ENCODE assay signal across 24 mouse cellular contexts in the genomic region with DNA sequence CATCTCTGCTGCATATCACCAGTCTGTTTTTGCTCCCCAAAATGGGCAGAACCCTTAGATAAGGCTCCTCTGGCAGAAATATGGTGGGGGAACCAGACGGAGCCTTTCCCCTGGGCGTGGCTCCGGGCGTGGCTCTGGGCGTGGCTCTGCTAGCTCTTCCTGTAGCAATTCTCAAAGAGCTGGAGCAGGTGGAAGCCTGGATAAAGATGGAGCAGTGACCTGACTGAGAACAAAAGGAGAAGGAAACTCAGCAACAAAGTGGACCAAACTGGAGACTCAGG. TPM values are rescaled to one million over a fixed set of nuclear protein-coding genes. Genes with fewer than 3 reads are reported as not detected.
DNase-seq lines count a peak whose midpoint lies in the region; ATAC-seq and TF ChIP-seq lines count a peak whose summit lies in the region.
"Had no signal": no experiment of that assay in that cellular context is flagged by ENCODE, and none has a peak within 500 bp of the region (broad histone marks: within the 10 kb centered on the region; RNA-seq: fewer than 3 reads in every experiment).

No protein-coding gene starts in this region.

- no peaks in the 10 kb centered on the region for H3K36me3 ChIP-seq in G1E (replicated peaks)
- no peaks in the 10 kb centered on the region for H3K36me3 ChIP-seq in liver, embryonic 12.5 days
- no peaks in the 10 kb centered on the region for H3K36me3 ChIP-seq in hindbrain, embryonic 13.5 days
- H3K36me3 ChIP-seq: heart, embryonic 15.5 days; kidney, embryonic 15.5 days; neural tube, embryonic 12.5 days had no signal

- H3K9ac ChIP-seq in liver, embryonic 12.5 days: no peak overlapping the region
- H3K9ac ChIP-seq in hindbrain, embryonic 13.5 days: no peak overlapping the region
- H3K9ac ChIP-seq: heart, embryonic 15.5 days; kidney, embryonic 15.5 days; neural tube, embryonic 12.5 days had no signal

- no peaks in the 10 kb centered on the region for H3K9me3 ChIP-seq in G1E (replicated peaks)
- no peaks in the 10 kb centered on the region for H3K9me3 ChIP-seq in liver, embryonic 12.5 days (replicated peaks)
- no peaks in the 10 kb centered on the region for H3K9me3 ChIP-seq in hindbrain, embryonic 13.5 days
- H3K9me3 ChIP-seq: heart, embryonic 15.5 days; kidney, embryonic 15.5 days; neural tube, embryonic 12.5 days had no signal

- H3K4me1 ChIP-seq in G1E (ENCODE audit: insufficient read depth, low read depth, low read length): peaks cover 8% of the 10 kb centered on the region; the same call in 1 of the 2 replicates
- H3K4me1 ChIP-seq in liver, embryonic 12.5 days: peaks cover 24% of the 10 kb centered on the region
- peaks cover 23% of the 10 kb centered on the region for H3K4me1 ChIP-seq in hindbrain, embryonic 13.5 days (replicated peaks)
- H3K4me1 ChIP-seq: heart, embryonic 15.5 days; kidney, embryonic 15.5 days had no signal

- ATAC-seq in G1E (ENCODE audit: extremely low read depth, insufficient number of reproducible peaks, low FRiP score, poor library complexity, severe bottlenecking): no peak
- ATAC-seq in liver, embryonic 12.5 days: peak; percentile 82
- ATAC-seq in megakaryocyte-erythroid progenitor cell, adult 5-6 weeks (replicated peaks; ENCODE audit: low FRiP score, low TSS enrichment, poor library complexity, severe bottlenecking): peak; percentile 69
- no peak for ATAC-seq in hindbrain, embryonic 13.5 days (ENCODE audit: low FRiP score)
- ATAC-seq: forebrain, embryonic 16.5 days; hindbrain, embryonic 16.5 days; intestine, embryonic 16.5 days had no signal

- peak; percentile 7 for DNase-seq in G1E (ENCODE audit: low spot score)
- peak; percentile 28 for DNase-seq in c-Kit-positive CD71-positive TER-119-negative erythroid progenitor cells, embryonic 14.5 days (ENCODE audit: low read depth)
- no peak for DNase-seq in urinary bladder, postnatal 36 days (ENCODE audit: low spot score in 2 of 2)
- DNase-seq in right cerebral cortex, postnatal 25 days: no peak
- DNase-seq: adrenal gland, postnatal 36 days; cerebellum, adult 8-10 months; gastrocnemius, postnatal 36 days; heart, postnatal 4 days; lung, adult 2 months; lung, postnatal 36 days; right cerebral cortex, adult 18-20 months; thymus, adult 2 months had no signal

- 27% methylated on average over 5 of the region's 5 CpGs for WGBS in liver, embryonic 12.5 days (ENCODE audit: insufficient replicate concordance)
- 84% methylated on average over 5 of the region's 5 CpGs for WGBS in hindbrain, embryonic 13.5 days

- no peak for TF ChIP-seq CTCF in G1E (IDR thresholded peaks at IDR 0.05; ENCODE audit: low read depth, low read length)

- H3K4me3 ChIP-seq in G1E (ENCODE audit: low read depth, low read length): no peak overlapping the region
- no peak overlapping the region for H3K4me3 ChIP-seq in liver, embryonic 12.5 days
- H3K4me3 ChIP-seq in hindbrain, embryonic 13.5 days: no peak overlapping the region
- H3K4me3 ChIP-seq: heart, embryonic 15.5 days; kidney, embryonic 15.5 days; neural tube, embryonic 12.5 days had no signal

- no peaks in the 10 kb centered on the region; the same call in 1 of the 2 replicates for H3K27me3 ChIP-seq in G1E (ENCODE audit: insufficient read depth, low read length)
- peaks cover 15% of the 10 kb centered on the region; the same call in 1 of the 2 replicates for H3K27me3 ChIP-seq in liver, embryonic 12.5 days (replicated peaks)
- no peaks in the 10 kb centered on the region for H3K27me3 ChIP-seq in hindbrain, embryonic 13.5 days
- H3K27me3 ChIP-seq: heart, embryonic 15.5 days; kidney, embryonic 15.5 days; neural tube, embryonic 12.5 days had no signal

- H3K4me2 ChIP-seq in liver, embryonic 12.5 days: peak overlapping the region; percentile 44
- H3K4me2 ChIP-seq in hindbrain, embryonic 13.5 days: no peak overlapping the region
- H3K4me2 ChIP-seq: heart, embryonic 15.5 days; kidney, embryonic 15.5 days; midbrain, embryonic 11.5 days; neural tube, embryonic 12.5 days had no signal

- no peak overlapping the region for H3K27ac ChIP-seq in liver, embryonic 12.5 days
- H3K27ac ChIP-seq in hindbrain, embryonic 13.5 days: no peak overlapping the region
- H3K27ac ChIP-seq: heart, embryonic 15.5 days; kidney, embryonic 15.5 days; neural tube, embryonic 12.5 days had no signal

RNA-seq across cellular contexts. Expression of gene Golga7b, which starts 17.1 kb away (rescaled TPM):
- total RNA-seq in G1E (2014; fragmentation: Nextera tagmentation): not detected in 2 replicates
- 0.11 TPM in 1 of 2 replicates, not detected in the other for total RNA-seq in G1E (2017)
- polyA plus RNA-seq in G1E (2012): not detected in 2 replicates
- 0.04 TPM in 1 of 2 replicates, not detected in the other for polyA plus RNA-seq in liver, embryonic 12.5 days (2016; fragmentation: Nextera tagmentation; extraction: Ambion mirVana)
- not detected in 2 replicates for total RNA-seq in megakaryocyte-erythroid progenitor cell, adult 5-6 weeks (2014; fragmentation: Nextera tagmentation)
- total RNA-seq in megakaryocyte-erythroid progenitor cell, adult 5-6 weeks (2017): not detected in 2 replicates
- polyA plus RNA-seq in hindbrain, embryonic 13.5 days (2015; fragmentation: Nextera tagmentation; extraction: Ambion mirVana): 38.8 and 40.0 TPM in 2 replicates
- polyA plus RNA-seq: limb, embryonic 11.5 days; spleen, adult 2 months had no signal

RNA-seq across cellular contexts. Expression of gene Sfrp5, which starts 28.2 kb away (rescaled TPM):
- total RNA-seq in G1E (2014; fragmentation: Nextera tagmentation) (not detected in 2 replicates), G1E (2017) (not detected in 2 replicates)
- polyA plus RNA-seq in G1E (2012): not detected in 2 replicates
- 1.6 and 2.2 TPM in 2 replicates for polyA plus RNA-seq in liver, embryonic 12.5 days (2016; fragmentation: Nextera tagmentation; extraction: Ambion mirVana)
- total RNA-seq in megakaryocyte-erythroid progenitor cell, adult 5-6 weeks (2014; fragmentation: Nextera tagmentation): not detected in 2 replicates
- not detected in 2 replicates for total RNA-seq in megakaryocyte-erythroid progenitor cell, adult 5-6 weeks (2017)
- 4.4 and 4.6 TPM in 2 replicates for polyA plus RNA-seq in hindbrain, embryonic 13.5 days (2015; fragmentation: Nextera tagmentation; extraction: Ambion mirVana)

Comparison
In these comparisons a context has a peak if more than half of its experiments do, and no peak if none do; other contexts are left out.
1. ATAC-seq: peak in liver, embryonic 12.5 days (single experiment) and megakaryocyte-erythroid progenitor cell, adult 5-6 weeks (single experiment); none in G1E (single experiment) and hindbrain, embryonic 13.5 days (single experiment).
2. DNase-seq: peak in G1E (single experiment) and c-Kit-positive CD71-positive TER-119-negative erythroid progenitor cells, embryonic 14.5 days (single experiment); none in urinary bladder, postnatal 36 days (0 of 2) and right cerebral cortex, postnatal 25 days (single experiment).
3. RNA of gene Golga7b, which starts 17.1 kb away (polyA plus RNA-seq): 38.8 to 40.0 TPM in hindbrain, embryonic 13.5 days; 0.04 TPM in liver, embryonic 12.5 days and not detected in G1E; every median in the first group is over 10 times any median in the second.